Mouse (Mus musculus) cortical plate, adult 2 months (tissue): ENCODE measurements around the gene Ttc7.

ENCODE experiments used
- CTCF ChIP-seq: fragments of 200-500 bp; IDR thresholded peaks from 2 replicates; pipeline ENCODE4 v1.5.1; 2011; ENCODE audit warnings: mild to moderate bottlenecking, control low read depth, low read length; ENCODE audit not compliant: insufficient read depth; ENCODE audit errors: extremely low read depth
- POLR2A ChIP-seq: fragments of 200-500 bp; IDR thresholded peaks from 2 replicates; pipeline ENCODE4 v1.6.1; 2011; ENCODE audit warnings: mild to moderate bottlenecking, low read length, control low read depth; ENCODE audit not compliant: insufficient read depth; ENCODE audit errors: extremely low read depth

GRCm38 (mm10) chr17:87309073-87309788, 26.5 kb downstream of the Ttc7 start:
- TF ChIP-seq CTCF (no peak), POLR2A (no peak)
